ENCODE assay signal across 9 mouse cellular contexts in the genomic region with DNA sequence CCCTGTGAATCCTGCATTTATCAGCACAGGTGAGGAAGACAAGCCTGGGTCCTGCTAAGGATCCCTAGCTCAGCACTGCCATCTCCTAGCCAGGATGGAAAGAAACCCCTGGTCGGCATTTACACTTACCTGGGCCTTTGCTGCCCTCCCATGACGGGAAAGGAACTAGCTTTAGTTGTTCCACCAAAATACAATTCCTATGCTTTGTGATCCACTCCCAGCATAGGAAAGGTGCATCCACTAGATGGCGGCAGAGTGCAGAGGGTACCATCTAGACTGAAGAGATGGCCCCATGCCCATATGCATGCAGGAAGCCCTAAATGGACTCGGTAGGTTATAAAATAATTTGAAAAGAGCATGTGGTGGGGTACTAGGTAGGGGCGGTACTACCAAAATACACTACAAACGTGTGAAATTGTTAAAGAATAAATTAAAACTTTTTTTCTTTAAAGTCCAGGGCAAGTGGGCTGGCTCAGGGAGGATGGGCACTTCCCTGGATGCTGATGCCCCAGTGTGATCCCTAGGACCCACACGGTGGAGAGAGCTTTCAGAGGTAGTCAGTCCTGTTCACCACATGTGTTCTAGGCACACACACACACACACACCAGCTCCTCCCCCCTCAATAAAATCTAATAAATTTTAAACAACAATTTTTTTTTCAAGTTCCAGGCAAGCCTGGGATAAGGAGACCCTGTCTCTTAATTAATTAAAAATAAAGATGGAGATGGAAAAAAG. TPM values are rescaled to one million over a fixed set of nuclear protein-coding genes. Genes with fewer than 3 reads are reported as not detected.
A peak's percentile ranks its signal among the peaks of the same experiment; 100 is the strongest.
DNase-seq lines count a peak whose midpoint lies in the region; ATAC-seq and TF ChIP-seq lines count a peak whose summit lies in the region.
"Had no signal": no experiment of that assay in that cellular context is flagged by ENCODE, and none has a peak within 500 bp of the region (broad histone marks: within the 10 kb centered on the region; RNA-seq: fewer than 3 reads in every experiment).

No protein-coding gene starts in this region.

- peak; percentile 96 for TF ChIP-seq CTCF in bone marrow, adult 2 months (IDR thresholded peaks at IDR 0.05; ENCODE audit: control insufficient read depth, insufficient read depth, low read length)
- peak; percentile 74 for TF ChIP-seq CTCF in liver, adult 2 months (IDR thresholded peaks at IDR 0.05; ENCODE audit: low read depth, low read length)

- no peaks in the 10 kb centered on the region for H3K27me3 ChIP-seq in embryonic facial prominence, embryonic 15.5 days
- no peaks in the 10 kb centered on the region for H3K27me3 ChIP-seq in liver, adult 2 months (ENCODE audit: control insufficient read depth, insufficient read depth, low read length)
- H3K27me3 ChIP-seq in splenic B cell, adult 2 months (ENCODE audit: control insufficient read depth, insufficient read depth, low read length, poor library complexity, severe bottlenecking): no peaks in the 10 kb centered on the region
- H3K27me3 ChIP-seq: embryonic facial prominence, embryonic 12.5 days had no signal

- H3K4me2 ChIP-seq in embryonic facial prominence, embryonic 15.5 days (replicated peaks): no peak overlapping the region
- H3K4me2 ChIP-seq: embryonic facial prominence, embryonic 12.5 days had no signal

- H3K4me3 ChIP-seq in bone marrow, adult 2 months (replicated peaks; ENCODE audit: control insufficient read depth, low read depth, low read length): no peak overlapping the region
- no peak overlapping the region for H3K4me3 ChIP-seq in embryonic facial prominence, embryonic 15.5 days (replicated peaks)
- no peak overlapping the region for H3K4me3 ChIP-seq in liver, adult 2 months (ENCODE audit: insufficient read depth, low read depth, low read length)
- H3K4me3 ChIP-seq: embryonic facial prominence, embryonic 12.5 days had no signal

- H3K27ac ChIP-seq in bone marrow, adult 2 months (ENCODE audit: control insufficient read depth, insufficient read depth, low read depth, low read length, poor library complexity): no peak overlapping the region
- H3K27ac ChIP-seq in embryonic facial prominence, embryonic 15.5 days (replicated peaks): no peak overlapping the region
- no peak overlapping the region for H3K27ac ChIP-seq in liver, adult 2 months (replicated peaks; ENCODE audit: insufficient read depth, low read depth, low read length)
- H3K27ac ChIP-seq: embryonic facial prominence, embryonic 12.5 days had no signal

- peaks cover 51% of the 10 kb centered on the region for H3K36me3 ChIP-seq in embryonic facial prominence, embryonic 15.5 days
- peaks cover 22% of the 10 kb centered on the region for H3K36me3 ChIP-seq in liver, adult 2 months (ENCODE audit: control insufficient read depth, insufficient read depth, low read length)
- peaks cover 20% of the 10 kb centered on the region for H3K36me3 ChIP-seq in splenic B cell, adult 2 months (ENCODE audit: control insufficient read depth, insufficient read depth, low read length, poor library complexity, severe bottlenecking)

- no peaks in the 10 kb centered on the region for H3K4me1 ChIP-seq in bone marrow, adult 2 months (ENCODE audit: control insufficient read depth, insufficient read depth, low read length)
- H3K4me1 ChIP-seq in embryonic facial prominence, embryonic 15.5 days: no peaks in the 10 kb centered on the region
- no peaks in the 10 kb centered on the region for H3K4me1 ChIP-seq in liver, adult 2 months (ENCODE audit: control insufficient read depth, insufficient read depth, low read length)
- H3K4me1 ChIP-seq: embryonic facial prominence, embryonic 12.5 days had no signal

- no peaks in the 10 kb centered on the region for H3K9me3 ChIP-seq in embryonic facial prominence, embryonic 15.5 days (replicated peaks)
- H3K9me3 ChIP-seq: embryonic facial prominence, embryonic 12.5 days had no signal

- no peak for TF ChIP-seq POLR2A in bone marrow, adult 2 months (IDR thresholded peaks at IDR 0.05; ENCODE audit: borderline replicate concordance, control insufficient read depth, low read depth, low read length)
- TF ChIP-seq POLR2A in liver, adult 2 months (IDR thresholded peaks at IDR 0.05; ENCODE audit: extremely low read depth, insufficient read depth, low read length): no peak

- 12% methylated on average over 7 of the region's 7 CpGs for WGBS in bone marrow, adult 2 months
- 18% methylated on average over 7 of the region's 7 CpGs for WGBS in embryonic facial prominence, embryonic 15.5 days
- WGBS in liver, adult 2 months: 16% methylated on average over 7 of the region's 7 CpGs

- no peak overlapping the region for H3K9ac ChIP-seq in embryonic facial prominence, embryonic 15.5 days
- no peak overlapping the region for H3K9ac ChIP-seq in liver, adult 2 months (ENCODE audit: low read depth, low read length)
- H3K9ac ChIP-seq: embryonic facial prominence, embryonic 12.5 days had no signal

- DNase-seq in CD4-positive helper T cell, adult 2 months (ENCODE audit: low read depth, low spot score): peak; percentile 86
- peak; percentile 82 for DNase-seq in heart, adult 8-10 months (ENCODE audit: low spot score)
- peak; percentile 89 for DNase-seq in kidney, adult 9 months
- peak; percentile 52 for DNase-seq in liver, adult 2 months (ENCODE audit: extremely low read depth, low read depth, low spot score)
- DNase-seq in naive thymus-derived CD4-positive, alpha-beta T cell, adult 2 months (ENCODE audit: low read depth): peak; percentile 93
- DNase-seq in splenic B cell, adult 2 months (ENCODE audit: low read depth, low spot score): peak; percentile 90

- peaks cover 3% of the 10 kb centered on the region; the same call in 1 of the 2 replicates for H3K79me2 ChIP-seq in liver, adult 2 months (ENCODE audit: control insufficient read depth, insufficient read depth, low read length)

- peak; percentile 35; the same call in 1 of the 2 replicates for ATAC-seq in embryonic facial prominence, embryonic 15.5 days (ENCODE audit: insufficient number of reproducible peaks, low FRiP score, low TSS enrichment, low read depth)

RNA-seq across cellular contexts. Expression of gene Dad1, which starts 14.7 kb away (rescaled TPM):
- polyA plus RNA-seq in bone marrow, adult 2 months (2011; ENCODE audit: insufficient read depth, insufficient read length, low replicate concordance, missing spikeins): 45.6 and 54.9 TPM in 2 replicates
- 396 and 402 TPM in 2 replicates for polyA plus RNA-seq in embryonic facial prominence, embryonic 15.5 days (2015; fragmentation: Nextera tagmentation; extraction: Ambion mirVana)
- 100 to 1,000 TPM; 108 to 121 (median 113) TPM for total RNA-seq in heart, adult 8-10 months (2022)
- 39.4 and 57.1 TPM in 2 replicates for total RNA-seq in liver, adult 2 months (2014; rRNA removed)
- 546 and 638 TPM in 2 replicates for polyA plus RNA-seq in liver, adult 2 months (2012; rRNA removed)

RNA-seq across cellular contexts. Expression of gene Abhd4, which starts 14.8 kb away (rescaled TPM):
- 24.7 and 29.9 TPM in 2 replicates for polyA plus RNA-seq in bone marrow, adult 2 months (2011; ENCODE audit: insufficient read depth, insufficient read length, low replicate concordance, missing spikeins)
- 58.5 and 66.7 TPM in 2 replicates for polyA plus RNA-seq in embryonic facial prominence, embryonic 15.5 days (2015; fragmentation: Nextera tagmentation; extraction: Ambion mirVana)
- total RNA-seq in heart, adult 8-10 months (2022): 10 to 100 TPM; 40.8 to 49.9 (median 44.7) TPM
- total RNA-seq in liver, adult 2 months (2014; rRNA removed): 22.1 and 25.2 TPM in 2 replicates
- polyA plus RNA-seq in liver, adult 2 months (2012; rRNA removed): 33.5 and 38.4 TPM in 2 replicates

RNA-seq across cellular contexts. Expression of gene Olfr49, which starts 45.6 kb away (rescaled TPM):
- not detected in 2 replicates for polyA plus RNA-seq in bone marrow, adult 2 months (2011; ENCODE audit: insufficient read depth, insufficient read length, low replicate concordance, missing spikeins)
- 0.09 TPM in 1 of 2 replicates, not detected in the other for polyA plus RNA-seq in embryonic facial prominence, embryonic 15.5 days (2015; fragmentation: Nextera tagmentation; extraction: Ambion mirVana)
- total RNA-seq in heart, adult 8-10 months (2022): not detected
- total RNA-seq in liver, adult 2 months (2014; rRNA removed): not detected in 2 replicates
- polyA plus RNA-seq in liver, adult 2 months (2012; rRNA removed): not detected in 2 replicates
- polyA plus RNA-seq: embryonic facial prominence, embryonic 12.5 days had no signal
